Mouse (Mus musculus) CD4-positive naive resting alpha-beta T cell, adult 57 days (primary cell): ENCODE data around the gene Lman1l. TPM values are rescaled to one million over a fixed set of nuclear protein-coding genes. Genes with fewer than 3 reads are reported as not detected.

Source experiments
- total RNA-seq: library from RNA; stranded (reverse); gene quantifications from one replicate; pipeline ENCODE4 v1.2.4, GENCODE M21; 2023

Lman1l gene
- total RNA-seq, result 1.3 TPM

GRCm38 (mm10) chr9:57620674-57621073 is at the start of gene Lman1l:
TSS of gene Lman1l (minus strand) at chr9:57620774.

GRCm38 (mm10) chr9:57653283-57653682 is 32.7 kb upstream of the Lman1l start, which contains the start of gene Csk:
TSS of gene Csk (minus strand) at chr9:57653631.

GRCm38 (mm10) chr9:57606139-57606851 is 14.3 kb downstream of the Lman1l start, which contains the start of gene Cplx3:
TSS of gene Cplx3 (minus strand) at chr9:57606281.

GRCm38 (mm10) chr9:57589224-57590126 is 31.1 kb downstream of the Lman1l start, which contains the start of gene Ulk3:
TSS of gene Ulk3 (plus strand) at chr9:57589452.

GRCm38 (mm10) chr9:57560861-57561710 is 59.5 kb downstream of the Lman1l start, which contains the start of gene Scamp2:
TSS of gene Scamp2 (plus strand) at chr9:57560943.

Other genes with a start within 250 kb of the Lman1l start
- 69.4 TPM for gene Ppcdc, start 180.7 kb downstream of the Lman1l start, total RNA-seq
- 0.24 TPM for gene Scamp5, start 152.7 kb downstream of the Lman1l start, total RNA-seq
- gene Rpp25, start 116.7 kb downstream of the Lman1l start, total RNA-seq, result not detected
- gene Cox5a, start 99.5 kb downstream of the Lman1l start, total RNA-seq, result 87.1 TPM
- 16.4 TPM for gene Fam219b, start 83.2 kb downstream of the Lman1l start, total RNA-seq
- 11.8 TPM for gene Mpi, start 68.0 kb downstream of the Lman1l start, total RNA-seq
- gene Scamp2, start 59.8 kb downstream of the Lman1l start, total RNA-seq, result 66.6 TPM
- 72.4 TPM for gene Ulk3, start 31.3 kb downstream of the Lman1l start, total RNA-seq
- gene Cplx3, start 14.5 kb downstream of the Lman1l start, total RNA-seq, result not detected
- 333 TPM for gene Csk, start 32.9 kb upstream of the Lman1l start, total RNA-seq
- not detected for gene Cyp1a2, start 62.9 kb upstream of the Lman1l start, total RNA-seq
- not detected for gene Cyp1a1, start 67.2 kb upstream of the Lman1l start, total RNA-seq
- gene Edc3, start 87.8 kb upstream of the Lman1l start, total RNA-seq, result 22.1 TPM
- gene Clk3, start 145.1 kb upstream of the Lman1l start, total RNA-seq, result 215 TPM
- gene Arid3b, start 216.0 kb upstream of the Lman1l start, total RNA-seq, result 84.7 TPM